Mouse (Mus musculus): Measurements from ENCODE around the gene Hivep3.

GRCm38 (mm10) chr4:119786307-119786706, 52.7 kb downstream of the Hivep3 start:
- TF ChIP-seq CTCF (IDR thresholded peaks at IDR 0.05; ENCODE audit: insufficient read depth, low read length), result no peak
- TF ChIP-seq POLR2A (IDR thresholded peaks at IDR 0.05; ENCODE audit: borderline replicate concordance, extremely low read depth, low read depth, low read length), result no peak

Data from lung, adult 2 months (tissue).